Mouse (Mus musculus): ENCODE results near the gene Trappc12.

Gene Trappc12

DNA sequence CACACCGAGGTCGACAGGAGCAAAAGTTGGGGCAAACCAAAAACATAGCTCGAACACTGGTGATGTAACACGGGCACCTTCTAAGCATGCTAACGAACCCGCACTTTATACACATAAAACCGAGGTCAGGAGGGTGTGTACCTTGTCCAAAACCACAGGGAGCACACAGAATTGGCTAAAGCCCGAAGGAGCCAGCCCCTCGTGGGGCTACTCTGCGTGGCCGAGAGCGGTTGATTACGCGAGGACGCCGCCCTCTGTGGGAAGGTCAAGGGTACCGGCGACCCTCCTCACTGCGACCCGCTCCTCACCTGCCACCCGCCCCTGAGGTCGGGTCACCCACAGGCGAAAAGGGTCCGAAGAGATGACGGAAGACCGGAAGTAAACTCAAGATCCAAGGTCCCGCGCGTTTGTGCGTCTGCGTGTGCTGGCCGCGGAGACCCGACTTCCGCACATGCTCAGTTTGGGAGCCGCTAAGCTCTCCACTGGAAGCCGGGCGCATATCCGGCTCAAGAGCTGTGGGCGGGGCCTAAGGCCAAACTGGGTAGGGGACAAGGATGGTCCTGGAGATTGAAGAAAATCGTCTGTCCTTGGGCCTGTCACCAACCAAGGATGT is at the start of gene Trappc12:
Gene Trappc12 (minus strand): TSS at position 452 of the 613 bp plus-strand sequence.
- peak; percentile 63 to 75 for DNase-seq (ENCODE audit: low spot score in 2 of 2)

DNA sequence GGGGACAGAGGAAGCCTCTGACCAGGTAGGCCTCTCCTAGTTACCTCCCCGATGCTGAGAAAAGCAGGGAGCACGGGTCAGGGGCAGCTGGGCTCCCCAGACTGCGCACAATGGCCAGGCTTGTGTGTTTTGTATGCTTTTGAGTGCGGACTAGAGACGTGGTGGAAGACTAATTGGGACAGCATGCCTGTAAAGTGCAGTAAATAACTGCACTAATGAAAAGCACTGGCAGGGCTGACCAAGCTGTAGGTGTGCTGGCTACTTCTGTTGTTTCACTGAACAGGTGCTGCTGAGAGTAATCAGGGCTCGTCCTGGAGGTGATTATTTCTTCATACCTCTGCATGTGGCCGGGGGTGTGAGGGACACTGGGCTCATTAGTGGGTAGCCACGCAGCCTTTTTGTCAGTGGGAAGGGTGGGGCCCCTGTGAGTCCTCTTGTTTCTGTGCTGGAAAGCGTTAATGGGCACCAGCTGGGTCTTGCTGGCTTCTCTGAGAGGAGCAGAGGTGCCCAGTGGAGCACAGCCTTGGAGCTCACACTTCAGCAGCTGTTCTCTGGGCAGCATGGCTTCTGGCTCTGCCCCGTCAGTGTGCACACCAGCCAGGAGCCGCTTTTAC is 49.6 kb upstream of the Trappc12 start:
- DNase-seq (ENCODE audit: low spot score in 2 of 2): no peak

DNA sequence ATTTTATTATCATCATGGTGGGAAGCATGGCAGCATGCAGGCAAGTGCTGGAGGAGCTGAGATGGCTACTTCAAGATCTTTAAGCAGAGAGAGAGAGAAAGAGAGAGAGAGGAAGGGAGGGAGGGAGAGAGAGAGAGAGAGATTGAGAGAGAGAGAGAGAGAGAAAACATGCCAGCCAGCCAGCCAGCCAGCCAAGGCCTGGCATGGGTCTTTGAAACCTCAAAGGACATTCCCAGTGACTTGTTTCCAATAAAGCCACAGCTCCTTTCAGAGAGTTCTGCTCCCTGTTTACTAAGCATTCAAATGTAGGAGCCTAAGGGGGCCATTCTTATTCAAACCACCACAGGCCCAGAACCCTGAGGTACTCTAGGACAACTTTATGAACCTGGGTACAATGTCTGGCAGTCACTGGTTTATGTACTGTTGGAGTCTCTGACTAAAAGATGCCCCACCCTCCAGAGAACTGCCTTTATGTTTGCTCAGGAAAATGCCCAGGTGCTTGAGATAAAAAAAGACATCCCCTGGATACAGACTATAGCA is 46.7 kb upstream of the Trappc12 start:
- DNase-seq (ENCODE audit: low spot score in 2 of 2): no peak

DNA sequence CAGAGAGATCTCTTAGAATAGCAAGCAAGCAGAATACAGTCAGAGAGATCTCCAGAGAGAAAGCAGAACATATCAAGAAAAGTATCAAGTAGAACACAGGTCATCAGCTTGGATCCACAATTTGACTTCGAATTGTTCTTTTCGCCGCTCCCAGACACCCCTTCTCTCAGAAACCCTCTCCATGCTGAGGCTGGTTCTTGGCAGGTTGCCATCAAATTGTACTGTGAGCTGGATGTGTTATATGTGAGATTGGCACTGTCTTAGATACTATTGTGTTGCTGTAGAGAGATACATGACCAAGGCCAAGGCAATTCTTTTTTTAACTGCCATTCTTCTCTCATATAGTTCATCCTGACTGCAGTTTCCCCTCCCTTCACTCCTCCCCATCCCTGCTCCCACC is 44.8 kb upstream of the Trappc12 start:
- DNase-seq (ENCODE audit: low spot score in 2 of 2): no peak

- DNase-seq (ENCODE audit: low spot score in 2 of 2): no peak
These were observed 43.4 kb upstream of the Trappc12 start for GRCm38 (mm10) chr12:28793715-28794114.

DNA sequence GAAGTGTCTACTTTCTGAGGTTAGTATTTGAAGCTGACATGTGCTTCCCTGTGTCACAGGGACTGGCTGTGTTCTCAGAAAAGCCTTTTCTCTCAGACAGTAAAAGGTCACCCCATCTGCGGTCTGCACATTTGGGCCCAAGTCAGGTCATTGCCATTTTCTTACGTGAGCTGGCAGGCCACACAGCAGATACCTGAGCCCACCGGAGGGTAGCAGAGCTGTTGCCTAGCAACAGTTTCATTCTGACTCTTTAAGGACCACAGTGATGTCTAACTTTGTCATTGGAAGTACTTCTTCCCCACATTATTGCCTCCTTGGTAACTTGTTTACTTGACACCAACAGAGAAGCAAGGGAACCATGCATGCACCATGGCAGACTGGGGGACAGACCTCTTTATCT is 42.3 kb upstream of the Trappc12 start:
- no peak for DNase-seq (ENCODE audit: low spot score in 2 of 2)

DNA sequence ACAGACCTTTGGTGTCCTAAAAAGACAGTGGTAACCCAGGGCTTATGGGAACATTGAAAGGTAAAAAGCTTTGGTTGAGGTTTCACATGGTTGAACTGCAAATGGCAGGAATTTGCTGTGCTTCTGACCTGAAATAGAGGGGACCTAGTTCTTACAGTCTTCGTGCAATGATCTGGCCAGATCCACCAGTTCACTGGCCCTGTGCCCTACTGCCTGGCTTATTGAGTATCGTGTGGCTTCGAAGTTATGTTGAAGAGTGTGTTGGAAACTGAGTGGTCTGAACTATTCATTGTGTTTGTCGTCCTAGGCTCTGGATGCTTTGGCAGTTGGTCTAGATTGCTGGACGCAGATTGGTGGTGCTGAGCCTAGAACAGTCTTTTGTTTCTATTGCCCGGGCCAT is 36.0 kb upstream of the Trappc12 start:
- no peak for DNase-seq (ENCODE audit: low spot score in 2 of 2)

- DNase-seq (ENCODE audit: low spot score in 2 of 2): no peak
These were observed 35.0 kb upstream of the Trappc12 start for GRCm38 (mm10) chr12:28785299-28785698.

DNA sequence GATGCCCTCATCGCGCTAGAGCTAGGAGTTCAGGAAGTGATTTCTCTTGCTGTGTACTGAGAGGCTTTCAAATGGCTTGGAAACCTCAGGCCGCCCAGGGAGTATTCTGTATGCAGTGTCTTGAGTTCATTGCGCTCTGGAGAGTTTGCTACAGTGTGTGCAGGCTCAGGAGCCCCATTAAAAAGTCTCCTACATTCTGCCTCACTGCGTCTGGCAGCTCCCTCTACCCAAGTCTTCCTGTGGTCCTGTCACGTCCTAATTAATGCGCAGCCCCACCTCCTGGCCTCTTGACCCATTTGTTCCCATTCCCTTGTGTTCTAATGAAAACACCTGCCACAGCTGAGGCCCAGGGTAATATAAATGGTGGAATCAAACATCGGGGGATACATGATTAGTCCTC is 34.6 kb upstream of the Trappc12 start:
- no peak for DNase-seq (ENCODE audit: low spot score in 2 of 2)

- no peak for DNase-seq (ENCODE audit: low spot score in 2 of 2)
These were observed 34.1 kb upstream of the Trappc12 start for GRCm38 (mm10) chr12:28784355-28784754.

DNA sequence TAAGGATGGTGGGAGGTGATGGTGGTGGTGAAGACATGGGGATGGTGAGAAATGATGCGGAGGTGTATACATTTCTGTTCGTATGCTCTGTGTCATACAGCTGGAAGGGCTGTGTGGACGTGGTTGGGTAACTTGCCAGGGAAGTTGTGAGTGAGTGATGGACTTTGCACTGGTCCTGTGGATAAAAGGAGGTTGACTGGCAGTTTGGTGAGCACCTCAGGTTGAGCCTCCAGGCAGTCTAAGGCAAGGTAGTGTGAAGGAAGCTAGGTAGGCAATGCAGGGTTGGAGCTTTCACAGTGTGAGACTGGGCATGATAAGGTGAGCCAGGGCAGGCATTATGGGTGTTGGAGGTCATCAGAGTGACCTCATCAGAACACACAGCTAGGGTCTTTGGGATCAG is 32.4 kb upstream of the Trappc12 start:
- no peak for DNase-seq (ENCODE audit: low spot score in 2 of 2)

DNA sequence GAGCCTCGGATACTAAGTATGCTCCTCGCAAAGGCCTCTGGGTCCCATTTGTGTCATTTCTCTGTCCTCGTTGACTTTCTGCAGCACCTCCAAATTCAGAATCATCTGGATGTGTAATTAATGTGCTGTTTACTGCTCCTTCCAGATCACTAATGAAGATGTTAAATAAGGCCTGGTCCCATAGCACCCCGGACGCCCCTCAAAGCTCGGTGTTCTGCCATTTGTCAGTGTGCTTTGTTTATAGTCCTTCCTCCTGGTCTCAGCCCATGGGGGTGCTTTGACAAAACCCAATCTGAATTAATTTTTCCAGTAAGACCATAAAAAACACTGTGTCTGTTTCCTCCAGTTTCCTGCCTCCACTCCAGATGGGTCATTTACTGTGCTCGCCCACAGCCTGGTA is 29.9 kb upstream of the Trappc12 start:
- no peak for DNase-seq (ENCODE audit: low spot score in 2 of 2)

- no peak for DNase-seq (ENCODE audit: low spot score in 2 of 2)
These were observed 25.4 kb upstream of the Trappc12 start for GRCm38 (mm10) chr12:28775627-28776026.

DNA sequence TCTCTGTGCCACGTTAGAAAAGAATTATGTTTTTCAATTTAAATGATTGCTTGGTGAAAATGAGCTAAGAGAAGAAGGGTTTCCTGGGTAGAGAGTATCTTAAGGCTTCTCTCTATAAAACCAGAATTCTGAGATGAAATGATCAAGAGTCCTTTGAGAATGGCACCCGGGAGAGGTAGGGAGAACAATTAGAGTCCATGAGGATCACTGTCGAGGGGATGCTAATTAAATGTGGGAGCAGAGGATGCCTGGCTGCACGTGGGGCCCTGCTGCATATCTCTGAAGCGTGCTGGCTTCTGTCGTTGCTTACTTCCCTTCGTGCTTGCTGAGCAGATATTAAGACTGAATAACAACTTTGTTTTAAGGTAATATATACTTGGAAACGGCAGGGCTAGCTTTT is 24.8 kb upstream of the Trappc12 start:
- DNase-seq (ENCODE audit: low spot score in 2 of 2): no peak

- DNase-seq (ENCODE audit: low spot score in 2 of 2): no peak
These were observed 23.5 kb upstream of the Trappc12 start for GRCm38 (mm10) chr12:28773815-28774214.

GRCm38 (mm10) chr12:28769953-28770352 is 19.7 kb upstream of the Trappc12 start:
- DNase-seq (ENCODE audit: low spot score in 2 of 2): no peak

DNA sequence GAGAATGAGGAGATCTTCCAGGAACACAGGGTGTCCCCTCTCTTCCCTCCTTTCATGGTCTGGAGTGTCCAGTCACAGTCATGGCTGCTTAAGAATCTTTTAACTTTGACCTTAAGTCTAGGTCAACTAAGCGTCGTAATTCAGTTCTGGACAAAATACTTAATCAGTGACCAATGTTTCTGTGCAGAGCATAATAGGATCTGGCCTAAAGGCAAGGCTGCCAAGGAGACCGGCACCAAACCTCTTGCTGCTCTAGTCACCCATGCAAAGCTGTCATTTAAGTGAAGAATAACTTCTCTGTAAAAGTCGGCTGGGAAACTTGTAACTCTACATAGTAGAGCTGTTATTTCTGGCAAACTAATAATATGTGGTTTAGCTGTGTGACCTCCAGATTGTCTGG is 5.7 kb upstream of the Trappc12 start:
- DNase-seq (ENCODE audit: low spot score in 2 of 2): no peak

GRCm38 (mm10) chr12:28751508-28752263 is 1.4 kb upstream of the Trappc12 start, which contains the start of gene Eipr1:
Gene Eipr1 (plus strand): TSS chr12:28751803.
- DNase-seq (ENCODE audit: low spot score in 2 of 2): peak; percentile 56 to 85

- DNase-seq (ENCODE audit: low spot score in 2 of 2): peak in 1 of 2 experiments; percentile 3
These were observed 604 bp upstream of the Trappc12 start for GRCm38 (mm10) chr12:28750876-28751275.

- no peak for DNase-seq (ENCODE audit: low spot score in 2 of 2)
These were observed 6.9 kb downstream of the Trappc12 start for GRCm38 (mm10) chr12:28743328-28743727.

DNA sequence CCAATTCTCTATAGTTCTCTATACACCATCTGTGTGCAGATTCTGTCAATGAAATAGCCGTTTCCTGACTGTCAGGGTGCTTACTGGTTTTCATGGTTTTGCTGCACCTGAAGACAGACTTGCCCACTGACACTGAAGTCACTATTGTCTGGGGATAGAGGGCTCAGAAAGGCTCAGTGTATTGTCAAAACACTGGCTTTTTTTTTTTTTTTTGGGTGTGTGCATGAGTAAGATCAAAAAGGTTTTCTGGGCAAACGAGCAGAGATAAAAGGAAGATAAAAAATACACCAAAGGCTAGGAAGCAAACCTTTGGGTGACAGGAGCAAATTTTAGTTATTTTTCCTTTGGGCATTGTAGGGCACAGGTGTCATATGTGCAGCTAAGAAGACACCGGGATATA is 15.0 kb downstream of the Trappc12 start:
- DNase-seq (ENCODE audit: low spot score in 2 of 2): no peak

GRCm38 (mm10) chr12:28734271-28734670 is 16.0 kb downstream of the Trappc12 start:
- no peak for DNase-seq (ENCODE audit: low spot score in 2 of 2)

Measured in urinary bladder, adult 18-20 months (tissue).